Mouse (Mus musculus): ENCODE measurements around the gene Bysl.

DNA sequence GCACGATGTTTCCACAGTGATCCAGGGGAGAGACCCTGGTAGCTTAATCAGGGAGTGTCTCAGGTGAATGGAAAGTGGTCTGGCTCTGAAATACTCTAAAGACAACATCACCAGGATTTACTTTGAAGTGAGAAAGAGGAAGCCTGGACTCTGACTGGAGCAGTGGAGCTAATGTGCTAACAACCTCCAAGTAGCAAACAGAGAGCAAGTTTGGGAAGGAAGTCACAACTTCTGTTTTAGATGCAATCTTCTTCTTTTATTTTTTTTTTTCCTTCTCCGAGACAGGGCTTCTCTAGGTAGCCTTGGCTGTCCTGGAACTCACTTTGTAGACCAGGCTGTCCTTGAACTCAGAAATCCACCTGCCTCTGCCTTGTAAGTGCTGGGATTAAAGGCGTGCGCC lies 2.1 kb downstream of the Bysl start:
- TF ChIP-seq CTCF (conservative IDR thresholded peaks at IDR 0.05; ENCODE audit: low read length) (no peak), POU5F1 (IDR thresholded peaks at IDR 0.05; ENCODE audit: borderline replicate concordance, low read length) (no peak)
